Mouse (Mus musculus): ENCODE measurements around the gene Tgm7.

- TF ChIP-seq POLR2A (IDR thresholded peaks at IDR 0.05; ENCODE audit: extremely low read depth, insufficient read depth, low read length) (no peak), CTCF (IDR thresholded peaks at IDR 0.05; ENCODE audit: extremely low read depth, insufficient read depth, low read length) (no peak)
Observed at GRCm38 (mm10) chr2:121149679-121150078, 40.1 kb upstream of the Tgm7 start.
